Mouse (Mus musculus): ENCODE results near the gene Akap1. TPM values are rescaled to one million over a fixed set of nuclear protein-coding genes. Genes with fewer than 3 reads are reported as not detected.

Gene Akap1
- polyA plus RNA-seq, 1 experiment: 114 TPM

DNA sequence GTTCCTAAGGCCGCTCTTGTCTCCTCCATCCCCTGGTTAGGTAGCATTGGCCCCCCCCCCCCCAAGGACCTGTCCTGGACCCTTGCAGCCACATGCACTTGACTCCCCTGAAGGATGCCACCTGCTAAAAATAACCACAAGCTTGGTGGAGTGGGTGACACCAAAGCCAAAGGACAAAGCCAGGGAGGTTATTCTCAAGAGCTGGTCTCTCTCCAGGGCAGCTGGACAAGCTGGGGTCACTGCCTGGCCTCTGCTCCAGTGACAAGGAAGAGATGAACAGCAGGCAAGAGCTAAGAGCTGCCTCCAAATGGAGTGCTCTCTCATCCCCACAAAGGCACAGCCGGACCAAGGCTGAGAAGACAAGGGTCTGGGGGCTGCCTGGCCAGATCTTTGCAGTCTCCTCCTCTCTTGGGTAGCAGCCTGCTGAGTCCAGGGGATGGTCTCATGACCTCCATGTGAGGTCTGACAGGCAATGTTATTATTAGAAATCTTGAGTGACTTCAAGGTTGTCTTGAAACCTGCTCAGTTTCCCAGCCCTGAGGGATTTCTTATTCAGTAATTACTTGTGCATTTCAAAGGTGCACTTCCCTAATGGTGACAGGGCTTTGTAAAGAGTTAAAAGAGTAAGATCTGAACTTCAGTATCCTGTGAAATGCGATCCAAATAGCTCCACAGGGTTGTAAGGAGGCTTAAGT, 6.9 kb downstream of the Akap1 start:
- Histone ChIP-seq H3K27ac (replicated peaks; ENCODE audit: low read depth, low read length) (peak overlapping the region; percentile 95), H3K4me1 (ENCODE audit: control insufficient read depth, insufficient read depth, insufficient read length, low read length) (peaks cover 17% of the 10 kb centered on the region), H3K4me3 (ENCODE audit: insufficient read depth, low read depth, low read length) (no peak overlapping the region)

DNA sequence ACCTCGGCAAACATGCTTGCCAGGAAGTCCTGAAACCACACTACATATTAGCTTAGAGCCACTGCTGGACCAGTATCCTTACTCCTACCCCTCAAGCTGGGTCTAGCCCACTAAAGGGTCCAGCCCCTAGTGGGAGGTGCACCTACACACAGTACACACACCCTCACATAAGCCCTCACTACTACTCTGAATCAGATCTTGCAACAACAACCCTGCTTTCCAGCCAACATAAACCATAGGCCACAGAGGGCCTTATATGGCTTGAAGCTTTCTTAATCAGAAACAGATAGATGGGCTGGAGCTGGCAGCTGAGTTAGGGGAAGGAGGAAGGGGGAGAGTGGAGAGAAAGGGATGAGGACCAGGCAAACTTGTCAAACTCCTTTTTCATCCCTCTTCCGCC, 8.0 kb downstream of the Akap1 start:
- H3K27ac ChIP-seq (replicated peaks; ENCODE audit: low read depth, low read length): peak overlapping the region; percentile 95
- peaks cover 23% of the 10 kb centered on the region for H3K4me1 ChIP-seq (ENCODE audit: control insufficient read depth, insufficient read depth, insufficient read length, low read length)

GRCm38 (mm10) chr11:88855795-88856194, 8.6 kb downstream of the Akap1 start:
- H3K27ac ChIP-seq (replicated peaks; ENCODE audit: low read depth, low read length): peak overlapping the region; percentile 95; the same call in 1 of the 2 replicates
- H3K4me3 ChIP-seq (ENCODE audit: insufficient read depth, low read depth, low read length): no peak overlapping the region
- peaks cover 23% of the 10 kb centered on the region for H3K4me1 ChIP-seq (ENCODE audit: control insufficient read depth, insufficient read depth, insufficient read length, low read length)

More for the DNA sequence above, 8.0 kb downstream of the Akap1 start:
- no peak overlapping the region for H3K4me3 ChIP-seq (ENCODE audit: insufficient read depth, low read depth, low read length)

GRCm38 (mm10) chr11:88853588-88853987, 10.8 kb downstream of the Akap1 start:
- Histone ChIP-seq H3K4me3 (ENCODE audit: insufficient read depth, low read depth, low read length) (no peak overlapping the region), H3K27ac (replicated peaks; ENCODE audit: low read depth, low read length) (no peak overlapping the region), H3K4me1 (ENCODE audit: control insufficient read depth, insufficient read depth, insufficient read length, low read length) (peaks cover 38% of the 10 kb centered on the region)

GRCm38 (mm10) chr11:88852806-88853205, 11.6 kb downstream of the Akap1 start:
- Histone ChIP-seq H3K4me1 (ENCODE audit: control insufficient read depth, insufficient read depth, insufficient read length, low read length) (peaks cover 44% of the 10 kb centered on the region), H3K4me3 (ENCODE audit: insufficient read depth, low read depth, low read length) (no peak overlapping the region), H3K27ac (replicated peaks; ENCODE audit: low read depth, low read length) (peak overlapping the region; percentile 74)

DNA sequence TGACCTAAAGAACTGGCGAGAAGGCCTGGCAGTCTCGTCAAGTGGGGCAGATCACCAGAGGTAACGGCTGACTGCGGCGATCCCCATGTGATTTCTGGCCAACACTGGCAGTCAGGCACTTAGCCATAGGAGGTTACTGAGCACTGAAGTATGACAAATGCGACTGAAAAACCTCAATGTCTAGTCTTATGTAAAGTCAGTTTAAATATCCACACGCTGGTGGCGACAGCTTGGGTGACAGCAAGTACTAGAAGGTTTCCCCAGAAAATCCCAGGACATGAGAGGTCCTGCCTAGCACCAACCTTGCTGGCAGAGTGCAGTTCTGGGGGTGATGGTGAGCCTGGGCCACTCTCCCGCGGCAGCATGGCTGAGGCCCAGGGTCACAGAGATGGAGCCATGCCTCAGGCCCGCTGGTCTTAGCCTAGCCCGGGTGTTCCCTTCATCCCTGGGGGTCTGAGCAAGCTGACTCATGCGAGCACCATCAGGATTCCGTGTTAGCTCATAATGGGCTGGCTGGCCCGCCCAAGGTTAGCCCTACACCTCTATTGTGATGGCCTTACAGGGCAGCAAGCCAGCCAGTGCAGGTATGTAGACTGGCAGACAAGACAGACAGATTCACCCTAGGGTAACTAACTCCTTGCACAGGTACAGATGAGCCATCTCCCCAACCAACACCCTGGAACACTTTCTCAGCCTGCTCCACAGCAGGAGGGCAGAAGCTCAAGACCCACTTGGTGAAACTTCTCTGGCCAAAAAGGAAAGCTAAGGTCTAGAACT, 13.1 kb downstream of the Akap1 start:
- H3K27ac ChIP-seq (replicated peaks; ENCODE audit: low read depth, low read length): peak overlapping the region; percentile 76
- H3K4me1 ChIP-seq (ENCODE audit: control insufficient read depth, insufficient read depth, insufficient read length, low read length): peaks cover 41% of the 10 kb centered on the region
- H3K4me3 ChIP-seq (ENCODE audit: insufficient read depth, low read depth, low read length): no peak overlapping the region

GRCm38 (mm10) chr11:88849732-88850131, 14.7 kb downstream of the Akap1 start:
- Histone ChIP-seq H3K4me3 (ENCODE audit: insufficient read depth, low read depth, low read length) (no peak overlapping the region), H3K27ac (replicated peaks; ENCODE audit: low read depth, low read length) (peak overlapping the region; percentile 37), H3K4me1 (ENCODE audit: control insufficient read depth, insufficient read depth, insufficient read length, low read length) (peaks cover 36% of the 10 kb centered on the region)

DNA sequence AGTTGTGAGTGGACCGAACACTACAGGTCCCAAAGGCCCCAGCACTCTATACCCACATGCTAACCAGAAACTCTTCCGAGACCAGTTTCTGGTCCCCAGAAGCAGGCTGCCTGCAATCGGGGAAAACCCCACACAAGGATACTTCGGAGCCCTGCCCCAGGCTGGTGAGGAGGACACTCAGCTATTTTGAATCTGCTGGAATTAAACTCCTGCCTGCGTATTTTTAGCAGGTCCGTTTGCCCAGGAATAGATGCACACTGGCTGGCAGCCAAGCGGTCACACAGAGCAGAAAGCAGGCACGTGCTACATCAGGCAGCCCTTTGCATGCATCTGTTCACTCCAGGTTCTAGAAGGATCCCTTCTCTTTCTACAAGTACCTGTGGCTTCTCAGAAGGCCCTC, 15.1 kb downstream of the Akap1 start:
- peak overlapping the region; percentile 37 for H3K27ac ChIP-seq (replicated peaks; ENCODE audit: low read depth, low read length)
- H3K4me3 ChIP-seq (ENCODE audit: insufficient read depth, low read depth, low read length): no peak overlapping the region
- peaks cover 36% of the 10 kb centered on the region for H3K4me1 ChIP-seq (ENCODE audit: control insufficient read depth, insufficient read depth, insufficient read length, low read length)

DNA sequence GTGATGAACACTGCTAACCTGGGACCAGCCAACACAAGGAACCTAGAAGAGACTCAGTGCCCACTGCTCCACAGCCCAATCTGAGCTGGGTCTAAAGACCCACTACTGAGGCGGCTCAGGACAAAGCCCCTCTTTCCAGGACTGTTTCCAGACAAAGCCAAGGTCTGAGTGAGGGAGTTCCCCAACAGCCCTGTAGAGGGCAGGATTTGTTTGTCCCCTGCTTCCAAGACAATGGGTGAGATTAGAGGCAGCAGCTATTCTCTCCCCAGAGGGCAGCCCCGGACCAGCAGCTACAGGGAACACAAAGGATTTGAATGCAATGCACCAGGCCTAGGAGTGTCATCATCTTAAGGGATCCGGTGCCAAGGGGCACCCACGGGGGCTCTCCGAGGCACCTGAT, 15.8 kb downstream of the Akap1 start:
- Histone ChIP-seq H3K27ac (replicated peaks; ENCODE audit: low read depth, low read length) (no peak overlapping the region), H3K4me3 (ENCODE audit: insufficient read depth, low read depth, low read length) (no peak overlapping the region), H3K4me1 (ENCODE audit: control insufficient read depth, insufficient read depth, insufficient read length, low read length) (peaks cover 37% of the 10 kb centered on the region)

DNA sequence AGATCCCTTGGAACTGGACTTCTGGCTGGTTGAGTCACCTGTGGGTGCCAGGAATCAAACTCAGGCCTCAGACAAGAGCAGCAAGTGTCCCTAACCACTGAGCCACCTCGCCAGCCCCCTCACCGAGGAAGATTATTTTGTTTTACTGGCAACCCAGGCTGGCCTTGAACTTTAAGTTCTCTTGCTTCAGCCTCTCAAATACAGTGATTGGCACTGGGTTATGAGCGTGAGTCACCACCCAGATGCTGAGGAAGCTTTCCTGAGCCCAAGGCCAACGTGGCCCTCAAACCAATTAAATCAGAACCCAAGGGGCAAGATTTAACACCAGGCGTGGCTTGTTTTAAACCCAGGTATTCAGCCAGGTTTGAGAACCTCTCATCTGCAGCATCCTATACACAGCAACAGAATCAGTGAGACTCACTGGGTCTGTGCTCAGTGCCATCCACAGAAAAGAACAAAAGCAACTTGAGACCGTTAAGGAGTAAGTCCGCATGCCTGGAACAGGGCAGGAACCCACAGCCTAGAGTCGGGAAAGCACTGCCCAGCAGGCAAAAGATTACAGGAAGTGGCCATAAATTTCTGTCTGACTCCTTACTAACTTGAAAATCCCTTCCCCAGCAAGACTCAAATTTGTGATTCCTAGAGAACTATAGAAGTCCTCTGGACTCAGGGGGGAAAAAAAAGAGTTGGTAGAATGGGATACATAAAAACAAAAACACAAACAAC, 16.9 kb downstream of the Akap1 start:
- peaks cover 35% of the 10 kb centered on the region for H3K4me1 ChIP-seq (ENCODE audit: control insufficient read depth, insufficient read depth, insufficient read length, low read length)
- peak overlapping the region; percentile 26 for H3K27ac ChIP-seq (replicated peaks; ENCODE audit: low read depth, low read length)

GRCm38 (mm10) chr11:88844384-88844783, 20.0 kb downstream of the Akap1 start:
- peaks cover 23% of the 10 kb centered on the region for H3K4me1 ChIP-seq (ENCODE audit: control insufficient read depth, insufficient read depth, insufficient read length, low read length)
- no peak overlapping the region for H3K27ac ChIP-seq (replicated peaks; ENCODE audit: low read depth, low read length)

More for the DNA sequence above, 16.9 kb downstream of the Akap1 start:
- no peak overlapping the region for H3K4me3 ChIP-seq (ENCODE audit: insufficient read depth, low read depth, low read length)

DNA sequence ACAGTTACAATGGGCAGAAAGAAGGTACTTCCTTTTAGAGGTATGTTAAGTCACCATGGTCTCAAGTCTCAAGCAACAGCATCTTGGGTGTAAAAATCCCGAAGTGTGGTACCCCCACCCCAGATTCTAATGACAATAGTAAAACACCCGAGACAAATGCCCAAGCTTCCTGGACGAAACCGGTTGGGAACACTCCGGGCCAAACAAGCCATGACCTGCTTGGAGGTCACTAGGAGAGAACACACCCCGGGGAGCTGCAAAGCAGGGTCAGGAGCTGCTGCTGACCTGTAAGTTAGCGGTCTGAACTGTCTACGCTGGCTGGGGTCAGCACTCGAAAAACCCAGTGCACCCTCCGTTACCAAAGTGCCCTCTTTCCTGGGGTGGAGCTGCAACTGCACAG, 21.1 kb downstream of the Akap1 start:
- peaks cover 17% of the 10 kb centered on the region for H3K4me1 ChIP-seq (ENCODE audit: control insufficient read depth, insufficient read depth, insufficient read length, low read length)

More at GRCm38 (mm10) chr11:88844384-88844783, 20.0 kb downstream of the Akap1 start:
- no peak overlapping the region for H3K4me3 ChIP-seq (ENCODE audit: insufficient read depth, low read depth, low read length)

DNA sequence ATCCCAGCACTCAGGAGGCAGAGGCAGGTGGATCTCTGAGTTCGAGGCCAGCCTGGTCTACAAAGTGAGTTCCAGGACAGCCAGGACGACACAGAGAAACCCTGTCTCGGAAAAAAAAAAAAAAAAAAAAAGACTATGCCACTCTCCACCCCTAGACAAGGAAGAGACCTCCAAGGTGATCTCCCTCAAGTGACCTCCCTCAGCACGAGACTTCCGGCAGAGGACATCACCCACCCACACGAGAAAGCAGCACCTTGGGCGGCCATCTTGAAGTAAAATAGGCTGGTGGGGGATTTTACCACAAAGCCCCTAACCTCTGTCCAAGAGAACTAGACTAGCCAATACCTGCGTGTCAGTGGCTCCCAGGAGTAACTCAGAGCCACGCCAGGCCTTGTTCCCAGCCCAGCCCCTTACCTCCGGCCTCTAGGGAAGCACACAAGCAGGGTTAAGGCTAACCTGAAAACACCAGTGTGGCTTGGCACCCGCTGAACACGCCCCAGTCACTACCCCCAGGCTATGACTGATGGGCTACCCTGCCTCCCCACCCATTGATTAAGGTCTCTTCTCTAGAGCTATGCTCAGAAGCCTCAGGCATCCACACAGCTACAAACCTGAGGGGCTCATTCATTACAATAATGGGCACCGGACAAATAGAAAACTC, 21.9 kb downstream of the Akap1 start:
- H3K27ac ChIP-seq (replicated peaks; ENCODE audit: low read depth, low read length): peak overlapping the region; percentile 81; the same call in 1 of the 2 replicates
- H3K4me1 ChIP-seq (ENCODE audit: control insufficient read depth, insufficient read depth, insufficient read length, low read length): peaks cover 11% of the 10 kb centered on the region
- no peak overlapping the region for H3K4me3 ChIP-seq (ENCODE audit: insufficient read depth, low read depth, low read length)

More for the DNA sequence above, 21.1 kb downstream of the Akap1 start:
- Histone ChIP-seq H3K4me3 (ENCODE audit: insufficient read depth, low read depth, low read length) (no peak overlapping the region), H3K27ac (replicated peaks; ENCODE audit: low read depth, low read length) (peak overlapping the region; percentile 28; the same call in 1 of the 2 replicates)

GRCm38 (mm10) chr11:88841406-88841805, 23.0 kb downstream of the Akap1 start:
- Histone ChIP-seq H3K4me1 (ENCODE audit: control insufficient read depth, insufficient read depth, insufficient read length, low read length) (peaks cover 9% of the 10 kb centered on the region), H3K27ac (replicated peaks; ENCODE audit: low read depth, low read length) (peak overlapping the region; percentile 81), H3K4me3 (ENCODE audit: insufficient read depth, low read depth, low read length) (no peak overlapping the region)

All from brown adipose tissue, adult 24 weeks (tissue).